Mouse (Mus musculus) C2C12 (cell line): ENCODE results near the gene Cnn2.

Experiments used
- CTCF ChIP-seq: IDR thresholded peaks from one replicate; pipeline ENCODE4 v1.5.1; 2011; ENCODE audit not compliant: control insufficient read depth, insufficient read depth, insufficient read length
- FOSL1 ChIP-seq: IDR thresholded peaks from one replicate; pipeline ENCODE4 v1.8.0; 2011; ENCODE audit warnings: mild to moderate bottlenecking, low read length; ENCODE audit not compliant: poor library complexity, insufficient read depth, severe bottlenecking
- MYOD1 ChIP-seq: IDR thresholded peaks from one replicate; pipeline ENCODE4 v1.6.1; 2011; ENCODE audit warnings: low read depth; ENCODE audit not compliant: control insufficient read depth, insufficient read length
- MYOG ChIP-seq: IDR thresholded peaks from one replicate; pipeline ENCODE4 v1.6.1; 2011; ENCODE audit not compliant: control insufficient read depth, insufficient read length; ENCODE audit errors: extremely low read depth
- USF1 ChIP-seq: IDR thresholded peaks from one replicate; pipeline ENCODE4 v1.6.1; 2011; ENCODE audit warnings: low read depth, mild to moderate bottlenecking, control low read depth, moderate library complexity

GRCm38 (mm10) chr10:79956643-79957154, 31.7 kb upstream of the Cnn2 start:
- TF ChIP-seq CTCF (no peak), USF1 (no peak), MYOD1 (no peak), MYOG (no peak), FOSL1 (no peak)
